Mouse (Mus musculus): Measurements from ENCODE around the gene Olfr99.
A peak's percentile ranks its signal among the peaks of the same experiment; 100 is the strongest.
"Not testable (repeated sequence)": the region's sequence is repeated elsewhere in the genome, so short reads cannot be mapped to it uniquely, and the experiment has no call there.

Gene Olfr99

DNA sequence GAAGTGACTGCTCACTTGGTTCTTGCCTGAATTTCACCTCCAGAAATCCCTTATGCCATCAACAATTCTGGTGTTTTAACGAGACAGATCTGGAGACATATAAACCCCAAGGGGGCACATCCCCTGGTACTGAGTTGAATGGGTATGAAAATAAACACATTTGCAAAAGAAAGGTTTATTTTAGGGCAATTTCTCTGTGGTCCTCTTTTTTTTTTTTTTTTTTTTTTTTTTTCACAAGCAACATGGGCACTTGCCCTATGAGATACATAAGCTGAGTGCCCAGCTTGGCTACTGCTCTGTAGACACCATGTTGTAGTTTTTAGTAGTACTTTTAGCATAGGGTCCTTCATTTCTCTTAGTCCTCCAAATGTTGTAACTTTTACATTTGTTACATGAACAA is at the start of gene Olfr99:
TSS of gene Olfr99 (minus strand) at position 101 of the 400 bp plus-strand sequence.
- DNase-seq: no peak

DNA sequence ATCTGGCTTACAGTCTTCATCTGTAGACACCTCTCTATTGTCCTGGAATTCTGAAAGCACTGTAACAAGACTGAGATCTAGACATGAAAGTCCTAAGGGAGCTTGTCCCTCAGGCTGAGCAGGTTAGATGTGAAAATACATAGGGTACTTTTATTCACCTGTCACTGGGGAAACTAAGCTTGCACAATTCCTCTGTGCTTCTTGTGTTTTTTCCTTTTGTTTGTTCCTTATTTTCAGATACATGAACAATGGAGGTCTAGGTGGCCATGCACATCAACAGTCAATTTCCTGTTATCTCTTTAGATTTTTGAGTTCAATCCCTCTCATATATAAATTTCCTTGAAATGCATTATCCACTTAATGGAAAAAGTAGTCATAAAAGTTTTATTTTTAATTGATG is 33.7 kb upstream of the Olfr99 start, which contains the start of gene Olfr102:
TSS of gene Olfr102 (minus strand) at position 101 of the 400 bp plus-strand sequence.
- no peak for DNase-seq

DNA sequence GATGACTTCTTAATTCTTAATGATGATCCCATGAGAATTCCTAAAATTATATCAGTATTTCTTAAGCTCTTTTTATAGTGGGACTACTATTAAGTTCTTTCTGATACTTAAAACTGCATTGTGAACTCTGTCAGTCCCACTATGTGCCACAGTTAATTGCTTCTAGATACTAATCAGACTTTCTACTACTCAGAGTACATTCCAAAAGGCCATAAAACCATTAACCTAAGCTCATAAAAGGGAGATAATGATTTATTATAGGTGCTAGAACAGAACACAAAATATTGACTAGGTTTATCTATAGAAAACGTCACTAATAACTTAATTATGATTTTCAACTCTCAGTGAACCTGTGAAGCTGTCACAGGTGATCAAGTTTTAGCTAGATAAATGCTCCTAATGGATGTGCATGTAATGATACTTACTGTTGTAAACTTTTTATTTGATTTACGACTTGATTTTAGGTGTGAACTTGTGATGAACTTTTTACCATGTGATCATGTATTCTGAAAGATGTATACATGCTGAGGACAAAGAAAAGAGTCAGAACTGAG is 27.0 kb upstream of the Olfr99 start:
- no peak for DNase-seq

DNA sequence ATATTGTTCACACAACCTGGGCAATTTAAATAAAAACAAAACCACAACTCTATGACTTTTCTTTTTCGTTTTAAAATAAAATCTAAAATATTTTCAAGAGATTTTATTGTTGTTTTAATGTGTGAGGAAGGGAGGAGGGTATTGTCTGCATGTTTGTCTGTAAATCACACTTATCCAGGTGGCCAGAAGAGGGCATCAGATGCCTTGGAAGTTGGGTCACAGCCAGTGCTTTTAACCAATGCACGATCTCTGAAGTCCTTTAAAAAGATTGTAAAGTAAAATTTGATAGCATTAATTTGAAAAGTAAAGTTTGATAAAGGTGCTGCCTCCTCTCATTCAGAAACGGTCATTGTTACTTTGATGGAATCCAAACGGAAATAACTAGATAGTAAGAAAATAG is 25.2 kb upstream of the Olfr99 start:
- no peak for DNase-seq

DNA sequence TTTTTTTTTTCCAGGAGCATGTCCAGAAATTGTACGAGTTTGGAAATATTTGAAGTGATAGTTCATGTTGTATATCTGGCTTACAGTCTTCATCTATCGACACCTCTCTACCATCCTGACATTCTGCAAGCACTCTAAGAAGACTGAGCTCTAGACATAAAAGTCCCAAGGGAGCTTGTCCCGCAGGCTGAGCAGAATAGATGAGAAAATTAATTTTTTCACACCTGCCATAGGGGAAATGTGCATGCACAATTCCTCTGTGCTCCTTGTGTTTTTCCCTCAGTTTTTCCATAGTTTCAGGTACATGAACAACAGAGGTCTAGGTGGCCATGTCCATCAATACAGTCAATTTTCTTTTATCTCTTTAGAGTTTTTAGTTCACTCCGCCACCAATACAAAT is 21.0 kb upstream of the Olfr99 start, which contains the start of gene Olfr101:
TSS of gene Olfr101 (minus strand) at position 101 of the 400 bp plus-strand sequence.
- no peak for DNase-seq

DNA sequence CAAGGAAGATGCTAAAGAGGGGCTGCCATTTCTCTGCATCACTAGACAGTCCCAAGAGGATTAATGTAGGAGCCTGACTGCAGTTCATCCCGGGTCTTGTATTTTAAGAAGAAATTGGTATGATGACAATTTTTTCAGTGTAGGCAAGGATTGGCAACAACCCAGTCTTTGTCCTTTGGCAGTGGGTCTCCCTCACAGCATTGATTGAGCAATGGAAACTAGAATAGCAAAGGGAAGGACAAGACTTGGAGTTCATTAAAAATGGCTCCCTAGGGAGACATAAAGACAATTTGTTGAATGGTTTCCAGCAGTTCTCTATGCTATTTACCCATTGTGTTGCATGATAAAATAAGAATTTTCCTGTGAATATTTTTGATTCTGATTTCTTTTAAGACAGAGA is 2.9 kb downstream of the Olfr99 start:
- no peak for DNase-seq

DNA sequence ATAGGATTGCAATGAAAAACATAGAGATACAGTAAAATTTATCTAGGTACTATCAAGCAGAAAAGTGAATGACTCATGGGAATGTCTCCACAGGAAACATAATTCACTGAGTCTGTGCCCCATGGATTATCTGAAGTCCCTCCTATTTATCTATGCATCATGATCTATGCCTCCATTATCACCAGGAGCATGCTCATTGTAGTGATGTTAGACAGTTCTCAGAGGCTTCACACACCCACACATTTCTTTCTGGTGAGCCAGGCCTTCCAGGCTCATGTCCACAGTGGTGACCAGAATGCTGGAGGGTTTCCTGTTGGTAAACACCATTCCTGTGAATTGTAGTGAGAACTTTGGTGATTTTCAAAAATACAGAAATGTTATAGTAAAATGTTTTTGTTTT is 6.7 kb downstream of the Olfr99 start:
- DNase-seq: no peak

DNA sequence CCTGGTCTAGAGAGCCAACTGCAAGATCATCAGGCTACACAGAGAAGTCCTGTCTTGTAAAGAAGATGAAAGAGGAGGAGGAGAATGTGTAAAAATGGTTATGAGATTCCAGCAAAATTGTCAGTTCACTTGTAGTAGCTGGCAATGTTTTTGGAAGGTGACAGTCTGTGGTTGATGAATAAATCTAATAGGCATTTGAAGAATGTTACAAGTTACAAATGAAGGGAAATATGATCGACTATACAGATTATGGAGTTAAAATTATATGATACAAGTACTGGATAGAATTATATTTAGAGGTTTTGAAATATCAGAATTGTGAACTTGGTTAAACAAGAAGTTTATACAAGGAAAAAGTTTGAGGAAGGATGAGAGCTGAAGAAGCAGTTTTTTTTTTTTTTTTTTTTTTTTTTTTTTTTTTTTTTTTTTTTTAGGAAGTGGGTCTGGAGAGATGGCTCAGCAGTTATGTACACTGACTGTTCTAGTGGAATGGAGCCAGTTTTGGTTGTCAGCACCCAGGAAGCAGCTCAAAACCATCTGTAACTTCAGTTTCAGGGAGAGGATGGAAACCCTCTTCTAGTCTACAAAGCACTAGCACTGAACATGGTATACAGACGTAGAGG is 7.5 kb downstream of the Olfr99 start:
- no peak for DNase-seq

DNA sequence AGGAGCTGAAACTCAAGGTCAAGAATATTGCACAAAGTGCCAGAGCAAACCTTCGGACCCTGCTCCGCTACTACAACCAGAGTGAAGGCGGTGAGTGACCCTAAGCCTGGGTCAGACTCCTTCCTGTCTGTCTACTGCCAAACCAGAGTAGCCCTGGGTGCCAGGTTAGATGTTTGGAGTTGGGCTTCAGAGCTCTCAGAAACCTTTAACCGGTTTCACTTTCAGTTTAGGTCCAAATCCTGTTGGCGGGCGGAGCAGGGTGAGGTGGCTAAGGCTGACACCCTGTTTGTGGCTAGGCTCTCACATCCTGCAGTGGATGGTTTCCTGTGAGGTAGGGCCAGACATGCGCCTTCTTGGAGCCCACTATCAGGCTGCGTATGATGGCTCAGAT is 12.6 kb downstream of the Olfr99 start:
- peak; percentile 44 for DNase-seq

DNA sequence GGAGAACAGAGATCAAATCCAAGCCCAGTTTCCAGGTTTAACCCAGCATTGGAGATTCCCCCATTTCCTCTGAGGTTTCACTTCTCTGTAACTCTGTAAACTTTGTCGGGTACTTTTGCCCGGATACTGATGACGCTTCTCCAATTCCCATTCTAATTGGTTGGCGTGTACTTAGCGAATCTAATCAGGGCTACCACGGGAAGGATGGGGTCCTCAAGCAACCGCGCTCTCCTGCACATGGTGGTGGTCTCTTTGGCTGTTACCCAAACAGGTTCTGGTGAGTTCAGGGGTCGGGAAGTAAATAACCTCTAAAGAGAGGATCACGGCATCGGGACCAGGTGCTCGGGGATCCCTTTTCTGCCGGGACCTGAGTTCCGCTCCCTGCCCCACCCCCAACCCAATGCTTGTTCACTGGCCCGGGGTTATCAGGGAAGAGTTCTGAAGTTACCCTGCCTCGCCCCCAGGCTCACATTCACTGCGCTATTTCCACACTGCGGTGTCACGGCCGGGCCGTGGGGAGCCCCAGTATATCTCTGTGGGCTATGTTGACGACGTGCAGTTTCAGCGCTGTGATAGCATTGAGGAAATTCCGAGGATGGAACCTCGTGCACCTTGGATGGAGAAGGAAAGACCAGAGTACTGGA is 13.1 kb downstream of the Olfr99 start, which contains the start of gene H2-M3:
TSS of gene H2-M3 (plus strand) at position 163 of the 644 bp plus-strand sequence.
- peak; percentile 91 for DNase-seq

DNA sequence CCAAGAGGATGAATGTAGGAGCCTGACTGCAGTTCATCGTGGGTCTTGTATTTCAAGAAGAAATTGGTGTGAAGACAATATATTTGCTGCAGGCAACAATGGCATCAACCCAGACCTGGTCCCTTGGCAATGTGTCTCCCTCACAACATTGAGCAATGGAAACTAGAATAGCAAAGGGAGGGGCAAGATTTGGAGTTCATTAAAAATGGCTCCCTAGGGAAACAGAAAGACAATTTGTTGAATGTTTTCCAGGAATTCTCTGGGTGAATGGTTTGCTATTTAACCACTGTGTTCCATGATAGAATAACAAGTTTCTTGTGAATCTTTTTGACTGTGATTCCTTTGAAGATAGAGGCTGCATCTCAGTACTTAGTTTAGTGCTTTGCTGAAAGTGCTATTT is 19.6 kb downstream of the Olfr99 start, which contains the start of gene Olfr98:
TSS of gene Olfr98 (minus strand) at position 124 of the 400 bp plus-strand sequence.
- no peak for DNase-seq

DNA sequence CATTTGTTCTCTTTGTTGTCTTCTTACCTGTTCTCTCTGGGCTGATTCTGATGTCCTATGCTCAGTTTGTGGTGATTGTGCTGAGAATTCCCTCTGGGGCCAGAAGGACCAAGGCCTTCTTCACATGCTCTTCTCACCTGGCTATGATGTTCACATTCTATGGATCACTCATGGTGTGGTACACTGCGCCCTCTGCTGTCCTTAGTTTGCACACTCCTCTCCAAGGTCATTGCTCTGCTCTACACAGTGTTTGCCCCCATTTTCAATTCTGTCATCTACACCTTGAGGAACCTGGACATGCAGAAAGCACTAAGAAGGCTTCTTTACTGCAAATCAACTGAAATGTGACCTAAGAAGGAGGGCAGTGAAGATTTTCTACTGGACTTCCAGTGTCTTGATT is 32.7 kb downstream of the Olfr99 start:
- DNase-seq: peak; percentile 31

DNA sequence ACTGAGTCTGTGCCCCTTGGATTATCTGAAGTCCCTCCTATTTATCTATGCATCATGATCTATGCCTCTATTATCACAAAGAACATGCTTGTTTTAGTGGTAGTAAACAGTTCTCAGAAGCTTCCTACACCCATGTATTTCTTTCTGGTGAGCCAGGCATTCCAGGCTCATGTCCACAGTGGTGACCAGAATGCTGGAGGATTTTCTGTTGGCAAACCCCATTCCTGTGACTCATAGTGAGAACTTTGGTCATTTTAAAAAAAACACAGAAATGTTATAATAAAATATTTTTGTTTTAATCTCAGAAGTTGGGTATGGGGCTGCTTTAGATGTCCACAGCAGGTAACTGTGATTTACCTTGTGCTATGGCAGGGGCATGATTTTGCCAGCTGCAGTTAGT is 33.8 kb downstream of the Olfr99 start:
- DNase-seq: no peak

DNA sequence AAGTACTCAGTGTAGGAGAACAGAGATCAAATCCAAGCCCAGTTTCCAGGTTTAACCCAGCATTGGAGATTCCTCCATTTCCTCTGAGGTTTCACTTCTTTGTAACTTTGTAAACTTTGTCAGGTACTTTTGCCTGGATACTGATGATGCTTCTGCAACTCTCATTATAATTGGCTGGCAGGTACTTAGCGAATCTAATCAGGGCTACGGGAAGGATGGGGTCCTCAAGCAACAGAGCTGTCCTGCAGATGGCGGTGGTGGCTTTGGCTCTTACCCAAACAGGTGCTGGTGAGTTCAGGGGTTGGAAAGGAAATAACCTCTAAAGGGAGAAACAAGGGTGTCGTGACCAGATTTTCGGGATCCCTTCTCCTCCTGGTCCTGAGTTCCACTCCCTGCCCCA is 36.5 kb downstream of the Olfr99 start:
- DNase-seq: peak; percentile 28

DNA sequence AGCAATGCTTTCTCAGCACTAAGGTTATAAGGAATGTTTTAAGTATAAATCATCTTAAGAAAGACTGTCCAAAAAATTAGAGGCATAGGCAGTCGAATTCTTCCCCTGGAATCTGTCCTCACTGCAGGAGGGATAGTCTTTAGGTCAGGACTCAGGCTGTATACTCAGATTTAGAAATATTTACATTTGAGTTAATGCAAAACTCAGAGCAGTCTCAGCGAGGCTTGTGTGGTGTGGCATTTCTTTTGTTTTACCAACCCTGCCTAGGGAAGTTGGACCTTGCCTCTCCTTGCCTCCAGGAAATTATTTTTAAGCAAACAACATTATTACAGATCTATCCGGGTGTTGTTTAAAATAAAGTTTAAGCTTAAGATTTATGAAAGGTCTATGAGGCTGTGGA is 41.1 kb downstream of the Olfr99 start:
- DNase-seq: no peak

DNA sequence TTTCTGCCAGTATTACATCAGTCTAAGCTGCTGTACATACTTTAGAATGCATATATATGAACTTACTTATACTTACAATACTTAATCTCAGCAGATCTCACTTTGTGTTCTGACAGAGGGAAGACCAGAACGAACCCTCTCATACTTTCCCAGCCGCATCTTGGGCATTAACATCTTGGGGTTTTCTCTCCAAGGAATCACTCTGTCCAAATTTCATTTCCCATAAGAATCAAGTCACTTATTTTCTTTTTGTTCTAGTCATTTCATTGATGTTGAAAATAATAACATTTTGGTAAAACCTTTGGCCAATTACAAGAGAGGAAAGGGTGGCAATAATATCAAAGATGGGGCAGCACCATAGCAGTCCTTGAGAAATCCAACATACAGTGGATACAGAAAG is 46.0 kb downstream of the Olfr99 start, which contains the start of gene Olfr97:
TSS of gene Olfr97 (minus strand) at position 101 of the 400 bp plus-strand sequence.
- not testable (repeated sequence) for DNase-seq
